ENCODE assay signal across 15 mouse cellular contexts in genomic region chr1:39210928-39211327, GRCm38 (mm10). TPM values are rescaled to one million over a fixed set of nuclear protein-coding genes. Genes with fewer than 3 reads are reported as not detected.
DNase-seq lines count a peak whose midpoint lies in the region; ATAC-seq and TF ChIP-seq lines count a peak whose summit lies in the region.
"Had no signal": no experiment of that assay in that cellular context is flagged by ENCODE, and none has a peak within 500 bp of the region (broad histone marks: within the 10 kb centered on the region; RNA-seq: fewer than 3 reads in every experiment).

No protein-coding gene starts in this region.

- TF ChIP-seq POLR2A in CH12.LX (IDR thresholded peaks at IDR 0.05; ENCODE audit: low read depth, low read length), result no peak

- peak; percentile 51 for TF ChIP-seq RAD21 in CH12.LX (IDR thresholded peaks at IDR 0.05; ENCODE audit: low read depth, low read length)

- no peak overlapping the region for H3K4me3 ChIP-seq in gastrocnemius, adult 2 months
- H3K4me3 ChIP-seq in liver, embryonic 14.5 days (ENCODE audit: insufficient read depth in 1 of 2, low read depth in 2 of 2, low read length in 2 of 2), result no peak overlapping the region
- H3K4me3 ChIP-seq in liver, embryonic 12.5 days, result no peak overlapping the region
- H3K4me3 ChIP-seq in CH12.LX (replicated peaks in 1 of 3; ENCODE audit: low read depth in 2 of 3, low read length in 2 of 3, poor library complexity in 1 of 3), result no peak overlapping the region
- H3K4me3 ChIP-seq: embryonic facial prominence, embryonic 12.5 days; forebrain, embryonic 12.5 days; limb, embryonic 15.5 days had no signal

- in situ Hi-C loops in CH12.LX (cut with MboI; ENCODE audit: low pct_ligation_motif_present, low pct_unique_long_range_greater_than_20kb, low sequenced_read_pairs), result loop anchor here (25.0 kb wide), 1 partner anchor 199 kb away; no protein-coding TSS in a partner anchor

- H3K9me3 ChIP-seq in liver, embryonic 14.5 days (ENCODE audit: control insufficient read depth, low read length), result no peaks in the 10 kb centered on the region
- H3K9me3 ChIP-seq in liver, embryonic 12.5 days (replicated peaks), result no peaks in the 10 kb centered on the region
- no peaks in the 10 kb centered on the region for H3K9me3 ChIP-seq in CH12.LX (replicated peaks; ENCODE audit: low read length)
- H3K9me3 ChIP-seq: embryonic facial prominence, embryonic 12.5 days; forebrain, embryonic 12.5 days; limb, embryonic 15.5 days had no signal

- H3K79me2 ChIP-seq in CH12.LX (replicated peaks; ENCODE audit: control insufficient read depth, extremely low read depth, insufficient read depth, poor library complexity, severe bottlenecking), result no peaks in the 10 kb centered on the region

- no peak for ATAC-seq in liver, embryonic 14.5 days (ENCODE audit: insufficient read depth)
- no peak for ATAC-seq in liver, embryonic 12.5 days

- intact Hi-C loops in gastrocnemius, adult 2 months (cut with DNase I), result no loop called here
- intact Hi-C loops in gastrocnemius, postnatal 36 days (cut with DNase I), result no loop called here

- H3K36me3 ChIP-seq in liver, embryonic 14.5 days (replicated peaks; ENCODE audit: control insufficient read depth, insufficient read depth, low read depth), result no peaks in the 10 kb centered on the region
- no peaks in the 10 kb centered on the region for H3K36me3 ChIP-seq in liver, embryonic 12.5 days
- H3K36me3 ChIP-seq in CH12.LX (replicated peaks in 1 of 2; ENCODE audit: control insufficient read depth in 1 of 2, insufficient read depth in 1 of 2, low read length in 1 of 2), result no peaks in the 10 kb centered on the region
- H3K36me3 ChIP-seq: embryonic facial prominence, embryonic 12.5 days; forebrain, embryonic 12.5 days; limb, embryonic 15.5 days had no signal

- no peaks in the 10 kb centered on the region for H3K27me3 ChIP-seq in liver, embryonic 14.5 days (ENCODE audit: control insufficient read depth, insufficient read depth, low read length)
- H3K27me3 ChIP-seq in liver, embryonic 12.5 days (replicated peaks), result peaks cover 7% of the 10 kb centered on the region; the same call in 1 of the 2 replicates
- H3K27me3 ChIP-seq in CH12.LX (replicated peaks), result no peaks in the 10 kb centered on the region
- H3K27me3 ChIP-seq: embryonic facial prominence, embryonic 12.5 days; forebrain, embryonic 12.5 days; limb, embryonic 15.5 days had no signal

- H3K4me1 ChIP-seq in liver, embryonic 14.5 days (replicated peaks; ENCODE audit: control insufficient read depth in 2 of 2, insufficient read depth in 2 of 2, low read length in 1 of 2), result no peaks in the 10 kb centered on the region
- no peaks in the 10 kb centered on the region for H3K4me1 ChIP-seq in liver, embryonic 12.5 days
- H3K4me1 ChIP-seq in CH12.LX (ENCODE audit: control insufficient read depth in 1 of 2, insufficient read depth in 2 of 2), result peaks cover 3 to 8% of the 10 kb centered on the region in 2 experiments
- H3K4me1 ChIP-seq: embryonic facial prominence, embryonic 12.5 days; forebrain, embryonic 12.5 days; limb, embryonic 15.5 days had no signal

- no peak overlapping the region for H3K9ac ChIP-seq in liver, embryonic 14.5 days (replicated peaks)
- no peak overlapping the region for H3K9ac ChIP-seq in liver, embryonic 12.5 days
- H3K9ac ChIP-seq in CH12.LX (ENCODE audit: insufficient read depth, low read depth), result no peak overlapping the region
- H3K9ac ChIP-seq: embryonic facial prominence, embryonic 12.5 days; forebrain, embryonic 12.5 days; limb, embryonic 15.5 days had no signal

- no peak overlapping the region for H3K4me2 ChIP-seq in liver, embryonic 14.5 days (ENCODE audit: low read depth)
- no peak overlapping the region for H3K4me2 ChIP-seq in liver, embryonic 12.5 days
- no peak overlapping the region for H3K4me2 ChIP-seq in CH12.LX (ENCODE audit: insufficient read depth, low read depth, poor library complexity, severe bottlenecking)
- H3K4me2 ChIP-seq: embryonic facial prominence, embryonic 12.5 days; forebrain, embryonic 12.5 days; limb, embryonic 15.5 days had no signal

- TF ChIP-seq EP300 in liver, embryonic 14.5 days (IDR thresholded peaks at IDR 0.05; ENCODE audit: low read depth), result no peak
- TF ChIP-seq EP300 in CH12.LX (IDR thresholded peaks at IDR 0.05; ENCODE audit: low read length), result no peak

- DNase-seq in gastrocnemius, adult 2 months, result no peak
- no peak for DNase-seq in gastrocnemius, adult 8-10 months (ENCODE audit: low spot score in 2 of 2)
- DNase-seq in liver, embryonic 14.5 days (ENCODE audit: low read depth in 3 of 3, low spot score in 3 of 3), result no peak
- no peak for DNase-seq in CH12.LX (ENCODE audit: extremely low read depth)
- peak; percentile 62 for DNase-seq in naive thymus-derived CD4-positive, alpha-beta T cell, adult 2 months (ENCODE audit: low read depth)
- DNase-seq in gastrocnemius, postnatal 36 days, result no peak
- no peak for DNase-seq in urinary bladder, postnatal 10 days (ENCODE audit: low spot score)
- DNase-seq: adrenal gland, postnatal 36 days; cerebellum, adult 18-20 months; heart, postnatal 10 days had no signal

- peak; percentile 27; the same call in 1 of the 2 replicates for TF ChIP-seq CTCF in gastrocnemius, adult 2 months (IDR thresholded peaks at IDR 0.05)
- TF ChIP-seq CTCF in liver, embryonic 14.5 days (IDR thresholded peaks at IDR 0.05; ENCODE audit: low read depth), result peak; percentile 26; the same call in 1 of the 2 replicates
- peak in 1 of 2 experiments; percentile 62; a peak in 2 of 4 replicates for TF ChIP-seq CTCF in CH12.LX (conservative IDR thresholded peaks at IDR 0.05 in 1 of 2, IDR thresholded peaks at IDR 0.05 in 1 of 2; ENCODE audit: low read depth in 2 of 2, low read length in 2 of 2)

- no peak overlapping the region for H3K27ac ChIP-seq in gastrocnemius, adult 2 months
- no peak overlapping the region for H3K27ac ChIP-seq in liver, embryonic 14.5 days
- H3K27ac ChIP-seq in liver, embryonic 12.5 days, result no peak overlapping the region
- no peak overlapping the region for H3K27ac ChIP-seq in CH12.LX (ENCODE audit: insufficient read depth, low read depth)
- H3K27ac ChIP-seq: embryonic facial prominence, embryonic 12.5 days; forebrain, embryonic 12.5 days; limb, embryonic 15.5 days had no signal

- WGBS in liver, embryonic 14.5 days (ENCODE audit: insufficient replicate concordance), result 69% methylated on average over 5 of the region's 5 CpGs
- WGBS in liver, embryonic 12.5 days (ENCODE audit: insufficient replicate concordance), result 70% methylated on average over 5 of the region's 5 CpGs

- dilution Hi-C loops in CH12.LX (cut with MboI; ENCODE audit: extremely low pct_ligation_motif_present, extremely low pct_unique_long_range_greater_than_20kb, low sequenced_read_pairs), result no loop called here

TF ChIP-seq in CH12.LX, 34 proteins besides CTCF, POLR2A, EP300 and RAD21:
- TF ChIP-seq PAX5 (IDR thresholded peaks at IDR 0.05; ENCODE audit: low read length) (no peak), MAZ (IDR thresholded peaks at IDR 0.05; ENCODE audit: low read depth, low read length) (no peak), TCF12 (IDR thresholded peaks at IDR 0.05; ENCODE audit: low read depth, low read length) (no peak), HCFC1 (IDR thresholded peaks at IDR 0.05; ENCODE audit: low read depth, low read length) (no peak), RCOR1 (conservative IDR thresholded peaks at IDR 0.05; ENCODE audit: low read depth, low read length) (no peak), SMC3 (IDR thresholded peaks at IDR 0.05; ENCODE audit: low read depth, low read length) (peak; percentile 66), ZNF384 (IDR thresholded peaks at IDR 0.05; ENCODE audit: low read depth, low read length) (no peak), TBP (conservative IDR thresholded peaks at IDR 0.05; ENCODE audit: low read depth, low read length) (no peak)

RNA-seq across cellular contexts. Expression of gene Npas2, which starts 17.4 kb away (rescaled TPM):
- 1 to 10 TPM in 1 of 2 experiments, under 1 TPM in 1; 0.51 to 4.4 TPM for total RNA-seq in gastrocnemius, adult 2 months (2021)
- 1 to 10 TPM in 1 of 4 experiments, under 1 TPM in 3; 0.10 to 1.5 (median 0.38) TPM for total RNA-seq in gastrocnemius, adult 8-10 months (2022)
- polyA plus RNA-seq in liver, embryonic 14.5 days (2012; rRNA removed), result 0.08 and 0.11 TPM in 2 replicates
- polyA plus RNA-seq in liver, embryonic 14.5 days (2014; fragmentation: Nextera tagmentation; extraction: Ambion mirVana), result 0.11 and 0.35 TPM in 2 replicates
- 0.06 and 0.18 TPM in 2 replicates for polyA plus RNA-seq in liver, embryonic 12.5 days (2016; fragmentation: Nextera tagmentation; extraction: Ambion mirVana)
- total RNA-seq in CH12.LX (2012; rRNA removed) (not detected in 2 replicates), CH12.LX (2014; rRNA removed) (not detected in 2 replicates)
- 0.13 TPM in 1 of 2 replicates, not detected in the other for polyA plus RNA-seq in CH12.LX (2012; ENCODE audit: insufficient read length, low read depth)
- under 1 TPM; 0.54 to 0.96 TPM for total RNA-seq in gastrocnemius, postnatal 36 days (2021)
- total RNA-seq: monocyte, adult 5-6 weeks had no signal
